Mouse (Mus musculus): ENCODE data around the gene Tbc1d32. TPM values are rescaled to one million over a fixed set of nuclear protein-coding genes. Genes with fewer than 3 reads are reported as not detected.

Gene Tbc1d32
- total RNA-seq (2014; rRNA removed; ENCODE audit: low replicate concordance) (2.3 and 3.2 TPM in 2 replicates), polyA plus RNA-seq (2015; fragmentation: Nextera tagmentation; extraction: Ambion mirVana) (1.6 and 1.7 TPM in 2 replicates)

DNA sequence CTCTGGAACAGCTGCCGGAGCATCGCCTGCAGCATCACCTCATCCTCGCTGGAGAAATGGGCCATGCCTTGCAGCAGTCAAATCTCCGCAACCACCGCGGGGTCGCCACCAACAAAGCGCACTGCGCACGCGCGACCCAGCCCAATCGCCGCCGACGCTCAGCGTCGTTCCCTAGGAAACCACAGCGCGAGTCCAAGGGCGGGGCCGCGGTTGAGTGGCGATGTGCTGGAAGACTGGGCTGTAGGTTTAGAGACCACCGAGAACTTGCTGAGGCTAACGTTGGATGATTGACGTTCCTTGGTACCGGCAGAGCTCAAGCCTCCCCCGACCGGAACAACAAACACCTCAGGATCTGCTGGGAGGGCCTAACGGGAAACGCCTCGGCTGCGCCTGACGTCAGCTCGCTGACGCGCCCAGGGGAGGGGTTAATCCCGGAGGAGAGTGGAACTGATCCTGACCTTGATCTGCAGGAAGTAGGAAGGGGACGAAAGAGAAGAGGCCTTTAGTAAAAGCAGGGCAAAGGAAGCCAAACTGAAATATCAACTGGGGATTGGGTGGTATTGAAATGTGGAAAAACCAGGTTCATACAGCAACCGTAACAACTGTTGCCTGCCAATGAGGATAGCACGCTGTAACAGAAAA lies at the start of gene Tbc1d32:
Gene Tbc1d32, minus strand, starts transcription at position 122 of the 642 bp plus-strand sequence.
- Histone ChIP-seq H3K4me1 (ENCODE audit: control insufficient read depth, insufficient read depth) (no peaks in the 10 kb centered on the region), H3K4me2 (ENCODE audit: low read depth, low read length) (peak within 1 kb of the TSS; percentile 85), H3K9me3 (replicated peaks; ENCODE audit: control insufficient read depth, low read length) (no peaks in the 10 kb centered on the region), H3K4me3 (ENCODE audit: low read depth, low read length) (peak within 1 kb of the TSS; percentile 69), H3K27ac (ENCODE audit: low read depth) (peak within 1 kb of the TSS; percentile 83), H3K36me3 (replicated peaks; ENCODE audit: control insufficient read depth, insufficient read depth, low read length) (no peaks in the 10 kb centered on the region), H3K9ac (replicated peaks; ENCODE audit: low read depth, low read length) (peak within 1 kb of the TSS; percentile 50), H3K27me3 (ENCODE audit: control insufficient read depth, insufficient read depth, low read length) (no peaks in the 10 kb centered on the region)
- TF ChIP-seq EP300 (IDR thresholded peaks at IDR 0.05; ENCODE audit: low read depth) (no peak), CTCF (IDR thresholded peaks at IDR 0.05; ENCODE audit: low read depth) (no peak)
- DNase-seq (ENCODE audit: low spot score) (peak; percentile 95), ATAC-seq (ENCODE audit: insufficient read depth, low read depth) (peak; percentile 98)
- WGBS = 3% methylated on average over 42 of the region's 42 CpGs

GRCm38 (mm10) chr10:56227771-56228275 lies 666 bp downstream of the Tbc1d32 start:
- Histone ChIP-seq H3K4me2 (ENCODE audit: low read depth, low read length) (peak overlapping the region; percentile 85), H3K9ac (replicated peaks; ENCODE audit: low read depth, low read length) (peak overlapping the region; percentile 50; the same call in 1 of the 2 replicates), H3K36me3 (replicated peaks; ENCODE audit: control insufficient read depth, insufficient read depth, low read length) (no peaks in the 10 kb centered on the region), H3K27ac (ENCODE audit: low read depth) (no peak overlapping the region), H3K27me3 (ENCODE audit: control insufficient read depth, insufficient read depth, low read length) (no peaks in the 10 kb centered on the region), H3K4me1 (ENCODE audit: control insufficient read depth, insufficient read depth) (no peaks in the 10 kb centered on the region), H3K4me3 (ENCODE audit: low read depth, low read length) (peak overlapping the region; percentile 69), H3K9me3 (replicated peaks; ENCODE audit: control insufficient read depth, low read length) (no peaks in the 10 kb centered on the region)
- WGBS = 81% methylated on average over 8 of the region's 8 CpGs
- no peak for DNase-seq (ENCODE audit: low spot score)
- TF ChIP-seq CTCF (IDR thresholded peaks at IDR 0.05; ENCODE audit: low read depth) = no peak
- no peak for ATAC-seq (ENCODE audit: insufficient read depth, low read depth)

- no peak overlapping the region for H3K4me2 ChIP-seq (ENCODE audit: low read depth, low read length)
- no peak overlapping the region for H3K9ac ChIP-seq (replicated peaks; ENCODE audit: low read depth, low read length)
- 69% methylated on average over 3 of the region's 3 CpGs for WGBS
- H3K27me3 ChIP-seq (ENCODE audit: control insufficient read depth, insufficient read depth, low read length) = no peaks in the 10 kb centered on the region
- H3K4me1 ChIP-seq (ENCODE audit: control insufficient read depth, insufficient read depth) = no peaks in the 10 kb centered on the region
- no peak overlapping the region for H3K27ac ChIP-seq (ENCODE audit: low read depth)
- no peak for ATAC-seq (ENCODE audit: insufficient read depth, low read depth)
- no peaks in the 10 kb centered on the region for H3K36me3 ChIP-seq (replicated peaks; ENCODE audit: control insufficient read depth, insufficient read depth, low read length)
- no peak for DNase-seq (ENCODE audit: low spot score)
- no peak for TF ChIP-seq CTCF (IDR thresholded peaks at IDR 0.05; ENCODE audit: low read depth)
- TF ChIP-seq EP300 (IDR thresholded peaks at IDR 0.05; ENCODE audit: low read depth) = no peak
- H3K4me3 ChIP-seq (ENCODE audit: low read depth, low read length) = no peak overlapping the region
- H3K9me3 ChIP-seq (replicated peaks; ENCODE audit: control insufficient read depth, low read length) = no peaks in the 10 kb centered on the region
Measured at GRCm38 (mm10) chr10:56215797-56216196, 12.7 kb downstream of the Tbc1d32 start.

DNA sequence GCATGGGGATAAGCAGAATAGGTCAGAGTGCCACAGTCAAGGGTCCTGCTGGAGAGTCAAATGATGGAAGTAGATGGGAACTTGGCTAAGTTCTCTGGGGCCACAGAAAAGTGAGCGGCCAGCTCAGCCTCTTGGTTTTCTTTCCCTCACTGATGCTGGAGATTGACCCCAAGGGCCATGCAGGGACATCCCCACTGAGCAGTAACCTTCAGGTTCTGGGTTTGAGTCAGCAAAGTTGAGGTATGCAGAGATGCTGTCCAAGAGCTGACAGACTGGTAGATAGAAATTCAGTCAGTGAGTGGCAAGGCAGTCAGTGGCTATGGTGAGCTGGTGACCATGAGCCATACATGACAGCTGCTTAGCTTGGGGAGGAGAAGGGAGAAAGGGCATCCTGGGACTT lies 18.1 kb downstream of the Tbc1d32 start:
- WGBS = 94% methylated on average over 1 of the region's 1 CpGs
- H3K27me3 ChIP-seq (ENCODE audit: control insufficient read depth, insufficient read depth, low read length) = no peaks in the 10 kb centered on the region
- no peak overlapping the region for H3K9ac ChIP-seq (replicated peaks; ENCODE audit: low read depth, low read length)
- H3K4me1 ChIP-seq (ENCODE audit: control insufficient read depth, insufficient read depth) = no peaks in the 10 kb centered on the region
- no peak for ATAC-seq (ENCODE audit: insufficient read depth, low read depth)
- no peak for DNase-seq (ENCODE audit: low spot score)
- H3K36me3 ChIP-seq (replicated peaks; ENCODE audit: control insufficient read depth, insufficient read depth, low read length) = no peaks in the 10 kb centered on the region
- no peak overlapping the region for H3K4me2 ChIP-seq (ENCODE audit: low read depth, low read length)
- H3K9me3 ChIP-seq (replicated peaks; ENCODE audit: control insufficient read depth, low read length) = no peaks in the 10 kb centered on the region
- TF ChIP-seq CTCF (IDR thresholded peaks at IDR 0.05; ENCODE audit: low read depth) = no peak
- TF ChIP-seq EP300 (IDR thresholded peaks at IDR 0.05; ENCODE audit: low read depth) = no peak
- no peak overlapping the region for H3K4me3 ChIP-seq (ENCODE audit: low read depth, low read length)
- H3K27ac ChIP-seq (ENCODE audit: low read depth) = no peak overlapping the region

- no peak overlapping the region for H3K4me3 ChIP-seq (ENCODE audit: low read depth, low read length)
- ATAC-seq (ENCODE audit: insufficient read depth, low read depth) (no peak), DNase-seq (ENCODE audit: low spot score) (no peak)
- no peak overlapping the region for H3K9ac ChIP-seq (replicated peaks; ENCODE audit: low read depth, low read length)
- no peak overlapping the region for H3K27ac ChIP-seq (ENCODE audit: low read depth)
- H3K27me3 ChIP-seq (ENCODE audit: control insufficient read depth, insufficient read depth, low read length) = no peaks in the 10 kb centered on the region
- TF ChIP-seq CTCF (IDR thresholded peaks at IDR 0.05; ENCODE audit: low read depth) (no peak), EP300 (IDR thresholded peaks at IDR 0.05; ENCODE audit: low read depth) (no peak)
- H3K4me1 ChIP-seq (ENCODE audit: control insufficient read depth, insufficient read depth) = no peaks in the 10 kb centered on the region
- H3K36me3 ChIP-seq (replicated peaks; ENCODE audit: control insufficient read depth, insufficient read depth, low read length) = no peaks in the 10 kb centered on the region
- no peak overlapping the region for H3K4me2 ChIP-seq (ENCODE audit: low read depth, low read length)
- no peaks in the 10 kb centered on the region for H3K9me3 ChIP-seq (replicated peaks; ENCODE audit: control insufficient read depth, low read length)
- 77% methylated on average over 8 of the region's 8 CpGs for WGBS
Measured at GRCm38 (mm10) chr10:56206802-56207404, 21.6 kb downstream of the Tbc1d32 start.
